Mouse (Mus musculus): ENCODE results near the gene Clec2l.

- TF ChIP-seq CTCF (IDR thresholded peaks at IDR 0.05; ENCODE audit: low read depth, low read length) (no peak), POLR2A (IDR thresholded peaks at IDR 0.05; ENCODE audit: extremely low read depth, insufficient read depth, low read length) (no peak)
Observed at GRCm38 (mm10) chr6:38698233-38698889, 35.5 kb downstream of the Clec2l start.

Data from liver, adult 2 months (tissue).